Mouse (Mus musculus) embryonic fibroblast, embryonic 13.5 days (primary cell): ENCODE measurements around the gene Ppp1r21.

Experiments
- CTCF ChIP-seq: IDR thresholded peaks from 2 replicates; pipeline ENCODE4 v1.5.1; 2011; ENCODE audit warnings: mild to moderate bottlenecking, control low read depth, low read length, moderate library complexity, borderline replicate concordance; ENCODE audit not compliant: insufficient read depth
- POLR2A ChIP-seq: IDR thresholded peaks from 2 replicates; pipeline ENCODE4 v1.6.1; 2011; ENCODE audit warnings: low read depth, mild to moderate bottlenecking, control low read depth, low read length, moderate library complexity

DNA sequence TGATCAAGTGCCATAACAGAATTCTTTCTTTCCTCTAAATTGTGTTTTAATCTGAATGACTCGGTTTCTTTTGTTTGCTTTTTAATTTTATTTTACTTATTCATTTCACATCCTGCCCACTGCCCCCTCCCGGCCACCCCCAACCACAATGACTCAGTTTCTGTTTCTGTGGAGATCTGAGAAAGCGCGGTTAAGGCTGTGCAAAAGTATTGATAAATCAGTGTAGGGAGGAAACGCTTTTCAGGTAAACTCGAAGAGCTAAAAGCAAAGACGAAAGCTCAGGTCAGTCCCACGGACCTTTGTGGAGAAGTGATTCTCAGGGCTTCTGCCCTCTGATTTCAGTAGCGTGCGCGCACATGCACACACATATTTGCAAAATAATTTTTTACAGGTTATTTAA, 45.4 kb upstream of the Ppp1r21 start:
- TF ChIP-seq CTCF (no peak), POLR2A (no peak)
